14 mouse cellular contexts compared by ENCODE assay signal in the genomic region with DNA sequence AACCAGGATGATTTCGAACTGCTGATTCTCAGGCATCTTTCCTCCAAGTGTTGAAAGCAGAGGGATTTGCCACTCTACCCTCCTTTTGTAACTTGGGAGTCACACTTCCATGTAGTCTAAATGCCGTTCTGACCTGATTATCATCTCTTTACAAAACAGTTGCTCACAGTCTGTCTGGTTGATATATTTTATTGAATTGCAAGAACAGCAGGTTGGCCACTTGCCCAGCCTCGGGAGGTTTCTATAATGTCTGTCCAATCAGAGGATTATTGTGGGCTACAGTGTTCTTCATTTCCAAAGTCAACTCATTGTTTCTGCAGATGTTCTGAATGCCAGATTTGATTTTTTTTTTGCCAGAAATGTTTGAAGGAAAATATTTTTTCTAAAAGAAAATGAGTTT.
DNase-seq lines count a peak whose midpoint lies in the region; ATAC-seq and TF ChIP-seq lines count a peak whose summit lies in the region.
"Had no signal": no experiment of that assay in that cellular context is flagged by ENCODE, and none has a peak within 500 bp of the region (broad histone marks: within the 10 kb centered on the region; RNA-seq: fewer than 3 reads in every experiment).

No protein-coding gene starts in this region.

- no peaks in the 10 kb centered on the region for H3K9me3 ChIP-seq in forebrain, embryonic 15.5 days
- H3K9me3 ChIP-seq in forebrain, embryonic 10.5 days: no peaks in the 10 kb centered on the region
- H3K9me3 ChIP-seq in midbrain, postnatal 0 days (ENCODE audit: low read length): no peaks in the 10 kb centered on the region
- H3K9me3 ChIP-seq in midbrain, embryonic 15.5 days: no peaks in the 10 kb centered on the region
- H3K9me3 ChIP-seq in liver, embryonic 12.5 days (replicated peaks): no peaks in the 10 kb centered on the region
- H3K9me3 ChIP-seq: heart, embryonic 10.5 days; megakaryocyte, embryonic 14.5 days; stomach, embryonic 15.5 days had no signal

- no peak overlapping the region for H3K4me2 ChIP-seq in forebrain, embryonic 15.5 days (replicated peaks)
- no peak overlapping the region for H3K4me2 ChIP-seq in midbrain, postnatal 0 days (ENCODE audit: low read depth, low read length, poor library complexity, severe bottlenecking)
- H3K4me2 ChIP-seq in midbrain, embryonic 15.5 days: no peak overlapping the region
- H3K4me2 ChIP-seq in liver, embryonic 12.5 days: no peak overlapping the region
- H3K4me2 ChIP-seq: stomach, embryonic 15.5 days had no signal

- H3K9ac ChIP-seq in forebrain, embryonic 15.5 days (replicated peaks): no peak overlapping the region
- no peak overlapping the region for H3K9ac ChIP-seq in midbrain, postnatal 0 days (replicated peaks; ENCODE audit: low read length, poor library complexity, severe bottlenecking)
- H3K9ac ChIP-seq in midbrain, embryonic 15.5 days: no peak overlapping the region
- no peak overlapping the region for H3K9ac ChIP-seq in liver, embryonic 12.5 days
- H3K9ac ChIP-seq: stomach, embryonic 15.5 days had no signal

- no peak overlapping the region for H3K4me3 ChIP-seq in forebrain, embryonic 15.5 days
- no peak overlapping the region for H3K4me3 ChIP-seq in forebrain, embryonic 10.5 days
- H3K4me3 ChIP-seq in midbrain, postnatal 0 days (ENCODE audit: low read depth, low read length): no peak overlapping the region
- no peak overlapping the region for H3K4me3 ChIP-seq in midbrain, embryonic 15.5 days
- H3K4me3 ChIP-seq in liver, embryonic 12.5 days: no peak overlapping the region
- H3K4me3 ChIP-seq: heart, embryonic 10.5 days; megakaryocyte, embryonic 14.5 days; stomach, embryonic 15.5 days had no signal

- peak; percentile 53; the same call in 1 of the 2 replicates for ATAC-seq in forebrain, embryonic 15.5 days (replicated peaks)
- ATAC-seq in midbrain, postnatal 0 days (ENCODE audit: low FRiP score): no peak
- ATAC-seq in midbrain, embryonic 15.5 days (replicated peaks): no peak
- no peak for ATAC-seq in liver, embryonic 12.5 days

- WGBS in forebrain, embryonic 15.5 days: 20% methylated on average over 3 of the region's 3 CpGs
- WGBS in forebrain, embryonic 10.5 days: 80% methylated on average over 3 of the region's 3 CpGs
- WGBS in midbrain, postnatal 0 days: 35% methylated on average over 3 of the region's 3 CpGs
- 36% methylated on average over 3 of the region's 3 CpGs for WGBS in midbrain, embryonic 15.5 days
- 60% methylated on average over 3 of the region's 3 CpGs for WGBS in liver, embryonic 12.5 days (ENCODE audit: insufficient replicate concordance)

- no peak for TF ChIP-seq CTCF in midbrain, postnatal 0 days (IDR thresholded peaks at IDR 0.05)

- no peak overlapping the region for H3K27ac ChIP-seq in forebrain, embryonic 15.5 days (replicated peaks)
- no peak overlapping the region for H3K27ac ChIP-seq in forebrain, embryonic 10.5 days
- no peak overlapping the region for H3K27ac ChIP-seq in midbrain, postnatal 0 days (ENCODE audit: low read depth, low read length)
- no peak overlapping the region for H3K27ac ChIP-seq in midbrain, embryonic 15.5 days
- H3K27ac ChIP-seq in liver, embryonic 12.5 days: no peak overlapping the region
- H3K27ac ChIP-seq: heart, embryonic 10.5 days; stomach, embryonic 15.5 days had no signal

- no peaks in the 10 kb centered on the region for H3K27me3 ChIP-seq in forebrain, embryonic 15.5 days
- no peaks in the 10 kb centered on the region for H3K27me3 ChIP-seq in forebrain, embryonic 10.5 days (ENCODE audit: poor library complexity, severe bottlenecking)
- H3K27me3 ChIP-seq in midbrain, postnatal 0 days (ENCODE audit: insufficient read depth, low read length): no peaks in the 10 kb centered on the region
- H3K27me3 ChIP-seq in midbrain, embryonic 15.5 days (replicated peaks): no peaks in the 10 kb centered on the region
- H3K27me3 ChIP-seq in liver, embryonic 12.5 days (replicated peaks): no peaks in the 10 kb centered on the region
- H3K27me3 ChIP-seq: megakaryocyte, embryonic 14.5 days; stomach, embryonic 15.5 days had no signal

- no peaks in the 10 kb centered on the region for H3K36me3 ChIP-seq in forebrain, embryonic 15.5 days
- H3K36me3 ChIP-seq in forebrain, embryonic 10.5 days (replicated peaks): no peaks in the 10 kb centered on the region
- H3K36me3 ChIP-seq in midbrain, postnatal 0 days (ENCODE audit: insufficient read depth, low read length): no peaks in the 10 kb centered on the region
- H3K36me3 ChIP-seq in midbrain, embryonic 15.5 days (replicated peaks): no peaks in the 10 kb centered on the region
- H3K36me3 ChIP-seq in liver, embryonic 12.5 days: no peaks in the 10 kb centered on the region
- H3K36me3 ChIP-seq: heart, embryonic 10.5 days; stomach, embryonic 15.5 days had no signal

- no peak for DNase-seq in forebrain, embryonic 10.5 days (ENCODE audit: extremely low spot score, low spot score)
- peak; percentile 21 for DNase-seq in midbrain, postnatal 0 days (ENCODE audit: low spot score)
- peak; percentile 52 for DNase-seq in layer of hippocampus, adult 11-12 months (ENCODE audit: low spot score)
- DNase-seq in right cerebral cortex, postnatal 10 days (ENCODE audit: low spot score in 2 of 2): peak; percentile 44 to 48
- DNase-seq in kidney, adult 9 months: no peak
- DNase-seq: cerebellum, adult 11-12 months; kidney, adult 2 months; thymus, postnatal 4 days had no signal

- no peaks in the 10 kb centered on the region for H3K4me1 ChIP-seq in forebrain, embryonic 15.5 days
- no peaks in the 10 kb centered on the region for H3K4me1 ChIP-seq in forebrain, embryonic 10.5 days
- no peaks in the 10 kb centered on the region for H3K4me1 ChIP-seq in midbrain, postnatal 0 days (ENCODE audit: insufficient read depth, low read length)
- H3K4me1 ChIP-seq in midbrain, embryonic 15.5 days: no peaks in the 10 kb centered on the region
- H3K4me1 ChIP-seq in liver, embryonic 12.5 days: no peaks in the 10 kb centered on the region
- H3K4me1 ChIP-seq: heart, embryonic 10.5 days; megakaryocyte, embryonic 14.5 days; stomach, embryonic 15.5 days had no signal

Comparison
In these comparisons a context has a peak if more than half of its experiments do, and no peak if none do; other contexts are left out.
1. DNase-seq: peak in midbrain, postnatal 0 days (single experiment), layer of hippocampus, adult 11-12 months (single experiment) and right cerebral cortex, postnatal 10 days (2 of 2); none in forebrain, embryonic 10.5 days (single experiment) and kidney, adult 9 months (single experiment).